Mouse (Mus musculus): ENCODE results near the gene Recql. TPM values are rescaled to one million over a fixed set of nuclear protein-coding genes. Genes with fewer than 3 reads are reported as not detected.

The Recql gene
- polyA plus RNA-seq, 1 experiment: 15.6 TPM

DNA sequence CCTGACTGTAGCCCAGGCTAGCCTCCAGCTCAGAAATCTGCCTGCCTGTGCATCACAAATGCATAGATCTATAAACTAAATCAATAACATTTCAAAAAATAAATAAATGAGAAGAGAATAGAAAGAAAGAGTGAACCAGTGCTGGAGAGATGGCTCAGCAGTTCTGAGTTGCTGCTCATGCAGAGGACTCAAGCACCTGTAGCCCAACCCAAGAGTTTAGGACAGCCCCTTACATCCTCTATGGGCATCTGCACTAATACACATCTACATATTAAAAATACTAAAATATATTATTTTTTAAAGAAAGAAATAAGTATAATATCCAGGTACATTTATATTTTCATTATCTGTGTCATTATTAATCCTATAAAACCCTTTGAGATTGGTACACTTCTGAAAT, 81.8 kb downstream of the Recql start:
- Histone ChIP-seq H3ac (ENCODE audit: control insufficient read depth, insufficient read length, low read depth) (no peak overlapping the region), H3K79me3 (ENCODE audit: low read depth) (no peaks in the 10 kb centered on the region), H3K36me3 (ENCODE audit: control insufficient read depth, insufficient read depth) (no peaks in the 10 kb centered on the region), H3K79me2 (ENCODE audit: control insufficient read depth, insufficient read depth) (no peaks in the 10 kb centered on the region), H3K4me3 (ENCODE audit: insufficient read depth, poor library complexity, severe bottlenecking) (no peak overlapping the region), H3K27me3 (ENCODE audit: control insufficient read depth, insufficient read depth, insufficient read length) (no peaks in the 10 kb centered on the region)
- TF ChIP-seq CTCF (IDR thresholded peaks at IDR 0.05; ENCODE audit: control insufficient read depth, insufficient read depth, insufficient read length): no peak

Other genes starting within 250 kb of the Recql start
- gene Slco1a6, start 178.6 kb downstream of the Recql start, polyA plus RNA-seq (2012; fragmentation: generic; extraction: Trizol): not detected
- not detected for gene Iapp, start 88.7 kb downstream of the Recql start, polyA plus RNA-seq (2012; fragmentation: generic; extraction: Trizol)
- 0.07 TPM for gene Slco1a5, start 64.1 kb downstream of the Recql start, polyA plus RNA-seq (2012; fragmentation: generic; extraction: Trizol)
- 2.6 TPM for gene Pyroxd1, start 41.4 kb downstream of the Recql start, polyA plus RNA-seq (2012; fragmentation: generic; extraction: Trizol)
- 39.9 TPM for gene Golt1b, start 134 bp upstream of the Recql start, polyA plus RNA-seq (2012; fragmentation: generic; extraction: Trizol)
- 0.32 TPM for gene Spx, start 26.4 kb upstream of the Recql start, polyA plus RNA-seq (2012; fragmentation: generic; extraction: Trizol)
- not detected for gene Gys2, start 86.0 kb upstream of the Recql start, polyA plus RNA-seq (2012; fragmentation: generic; extraction: Trizol)
- gene Ldhb, start 120.9 kb upstream of the Recql start, polyA plus RNA-seq (2012; fragmentation: generic; extraction: Trizol): 29.3 TPM
- not detected for gene Kcnj8, start 184.5 kb upstream of the Recql start, polyA plus RNA-seq (2012; fragmentation: generic; extraction: Trizol)